Mouse (Mus musculus) G1E (cell line): ENCODE measurements around the gene Scyl1. TPM values are rescaled to one million over a fixed set of nuclear protein-coding genes. Genes with fewer than 3 reads are reported as not detected.
A peak's percentile ranks its signal among the peaks of the same experiment; 100 is the strongest.

Experiments used
- ATAC-seq: 2 replicates; pipeline ENCODE4 v1.8.0; 2016; ENCODE audit warnings: mild to moderate bottlenecking; ENCODE audit not compliant: insufficient number of reproducible peaks, poor library complexity, low FRiP score, severe bottlenecking; ENCODE audit errors: extremely low read depth
- DNase-seq: peaks from one replicate; pipeline ENCODE4 v3.0.0; 2012; ENCODE audit warnings: low spot score
- H3K27me3 ChIP-seq: 2 replicates; pipeline ENCODE4 v1.6.1; 2012; ENCODE audit warnings: mild to moderate bottlenecking, low read length, inconsistent platforms; ENCODE audit not compliant: insufficient read depth
- H3K36me3 ChIP-seq: replicated peaks from 2 replicates; pipeline ENCODE3; 2012; ENCODE audit warnings: mild to moderate bottlenecking, inconsistent platforms
- H3K4me1 ChIP-seq: 2 replicates; pipeline ENCODE4 v1.6.1; 2012; ENCODE audit warnings: low read depth, low read length, inconsistent platforms, mixed read lengths; ENCODE audit not compliant: insufficient read depth
- H3K4me3 ChIP-seq: 2 replicates; pipeline ENCODE4 v1.5.1; 2012; ENCODE audit warnings: low read depth, mild to moderate bottlenecking, inconsistent platforms, low read length, moderate library complexity, mixed read lengths
- H3K9me3 ChIP-seq: replicated peaks from 2 replicates; pipeline ENCODE4 v1.6.1; 2012; ENCODE audit warnings: inconsistent platforms
- CTCF ChIP-seq: IDR thresholded peaks from 2 replicates; pipeline ENCODE4 v1.5.1; 2012; ENCODE audit warnings: low read depth, low read length, inconsistent platforms, mixed read lengths
- GATA1 ChIP-seq: IDR thresholded peaks from 2 replicates; pipeline ENCODE4 v1.6.1; 2012; ENCODE audit warnings: borderline replicate concordance, low read length, inconsistent platforms, mixed read lengths
- GATA2 ChIP-seq: IDR thresholded peaks from 2 replicates; pipeline ENCODE4 v1.6.1; 2012; ENCODE audit warnings: low read depth, low read length, inconsistent platforms, borderline replicate concordance
- POLR2AphosphoS5 ChIP-seq: IDR thresholded peaks from 2 replicates; pipeline ENCODE4 v1.6.1; 2012; ENCODE audit warnings: low read depth, low read length, inconsistent platforms; ENCODE audit not compliant: insufficient replicate concordance
- TAL1 ChIP-seq: conservative IDR thresholded peaks from 2 replicates; pipeline ENCODE4 v1.6.1; 2012; ENCODE audit warnings: low read depth, low read length, inconsistent platforms, mixed read lengths
- polyA plus RNA-seq: library from polyadenylated mRNA; stranded (reverse); fragments of >175 nt; gene quantifications from 2 replicates; pipeline ENCODE4 v1.2.3, GENCODE M21; 2012
- total RNA-seq, 2 experiments: library from RNA; stranded (forward) in 1 of 2; stranded (reverse) in 1 of 2; fragments of 200-1000 nt in 1 of 2; fragments of >200 nt in 1 of 2; fragmentation: Nextera tagmentation in 1 of 2; gene quantifications; 2 replicates each; pipeline ENCODE4 v1.2.3; 2014 to 2017

Gene Scyl1
- total and polyA plus RNA-seq, 3 experiments: 27.7 to 65.6 (median 40.3) TPM

DNA sequence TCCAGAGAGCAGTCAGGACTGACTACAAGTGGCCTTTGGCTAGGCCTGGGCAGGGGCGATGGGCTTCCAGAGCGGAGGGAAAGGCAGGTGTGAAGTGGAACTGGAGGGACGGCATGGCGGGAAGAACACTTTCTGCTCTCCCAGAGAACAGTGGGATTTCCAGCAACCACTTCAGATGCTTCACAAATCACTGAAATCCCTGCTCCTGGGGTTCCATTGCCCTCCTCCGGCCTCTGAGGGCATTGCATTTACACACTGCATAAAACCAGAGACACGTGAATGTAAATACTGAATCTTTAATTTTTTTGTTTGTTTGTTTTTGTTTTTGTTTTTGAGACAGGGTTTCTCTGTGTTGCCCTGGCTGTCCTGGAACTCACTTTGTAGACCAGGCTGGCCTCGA is 9.0 kb upstream of the Scyl1 start:
- DNase-seq: no peak
- H3K36me3 ChIP-seq: no peaks in the 10 kb centered on the region
- H3K9me3 ChIP-seq: no peaks in the 10 kb centered on the region
- peaks cover 23% of the 10 kb centered on the region; the same call in 1 of the 2 replicates for H3K27me3 ChIP-seq
- no peak for TF ChIP-seq TAL1
- TF ChIP-seq GATA1: no peak
- TF ChIP-seq CTCF: no peak
- TF ChIP-seq POLR2AphosphoS5: no peak
- no peak for TF ChIP-seq GATA2
- peaks cover 13% of the 10 kb centered on the region; the same call in 1 of the 2 replicates for H3K4me1 ChIP-seq
- no peak for ATAC-seq
- H3K4me3 ChIP-seq: no peak overlapping the region

DNA sequence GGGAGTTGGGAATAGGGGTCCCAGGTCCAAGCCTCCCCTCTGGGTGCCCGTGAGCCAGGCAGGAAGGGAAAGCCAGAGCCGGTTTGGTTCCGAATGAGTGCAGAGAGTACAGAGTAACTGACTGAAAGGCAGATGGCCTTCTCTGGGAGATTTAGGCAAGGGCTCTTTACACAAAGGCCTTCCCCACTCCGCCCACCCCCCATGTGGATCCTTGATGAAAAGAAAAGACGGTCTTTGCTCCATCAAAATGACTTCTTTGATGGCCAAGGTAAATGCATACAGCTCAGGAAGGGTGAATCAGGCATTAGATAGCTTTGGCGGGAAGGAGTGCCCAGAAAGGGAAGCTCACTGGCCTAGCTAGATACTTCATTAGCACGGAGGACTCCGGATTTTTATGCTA is 7.1 kb upstream of the Scyl1 start:
- H3K9me3 ChIP-seq: no peaks in the 10 kb centered on the region
- H3K36me3 ChIP-seq: no peaks in the 10 kb centered on the region
- ATAC-seq (no peak), DNase-seq (no peak)
- no peak overlapping the region for H3K4me3 ChIP-seq
- H3K27me3 ChIP-seq: peaks cover 15% of the 10 kb centered on the region; the same call in 1 of the 2 replicates
- TF ChIP-seq GATA1 (no peak), POLR2AphosphoS5 (no peak), TAL1 (no peak), GATA2 (no peak)
- H3K4me1 ChIP-seq: peaks cover 10% of the 10 kb centered on the region; the same call in 1 of the 2 replicates

DNA sequence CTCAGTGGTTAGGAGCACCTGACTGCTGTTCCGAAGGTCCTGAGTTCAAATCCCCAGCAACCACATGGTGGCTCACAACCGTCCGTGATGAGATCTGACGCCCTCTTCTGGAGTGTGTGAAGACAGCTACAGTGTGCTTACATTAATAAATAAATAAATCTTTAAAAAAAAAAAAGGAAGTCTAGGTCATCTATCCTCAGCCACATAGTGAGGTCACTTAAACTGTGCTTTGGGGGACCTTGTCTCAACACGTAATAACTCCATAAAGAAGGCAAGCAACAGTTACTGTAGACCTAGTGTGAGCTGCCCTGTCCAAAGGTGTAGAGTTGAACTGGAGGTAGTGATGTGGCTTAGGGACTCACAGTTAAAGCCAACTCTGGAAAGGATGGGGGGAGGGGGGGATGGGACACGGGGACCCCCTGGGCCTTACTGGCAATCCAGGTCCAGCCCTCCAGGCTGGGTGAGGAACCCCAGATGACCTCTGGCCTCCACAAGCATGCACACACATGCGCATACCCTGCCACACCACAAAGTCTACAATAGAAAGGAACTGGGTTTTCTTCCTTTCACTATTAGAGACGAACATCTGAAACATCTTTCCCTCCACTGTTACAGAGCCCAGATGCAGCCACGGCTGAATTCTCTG is 6.3 kb upstream of the Scyl1 start:
- TF ChIP-seq CTCF (no peak), POLR2AphosphoS5 (no peak), GATA1 (no peak), TAL1 (no peak), GATA2 (no peak)
- Histone ChIP-seq H3K9me3 (no peaks in the 10 kb centered on the region), H3K4me1 (peaks cover 10% of the 10 kb centered on the region; the same call in 1 of the 2 replicates), H3K4me3 (no peak overlapping the region), H3K27me3 (peaks cover 15% of the 10 kb centered on the region; the same call in 1 of the 2 replicates), H3K36me3 (no peaks in the 10 kb centered on the region)
- ATAC-seq: no peak
- DNase-seq: no peak

DNA sequence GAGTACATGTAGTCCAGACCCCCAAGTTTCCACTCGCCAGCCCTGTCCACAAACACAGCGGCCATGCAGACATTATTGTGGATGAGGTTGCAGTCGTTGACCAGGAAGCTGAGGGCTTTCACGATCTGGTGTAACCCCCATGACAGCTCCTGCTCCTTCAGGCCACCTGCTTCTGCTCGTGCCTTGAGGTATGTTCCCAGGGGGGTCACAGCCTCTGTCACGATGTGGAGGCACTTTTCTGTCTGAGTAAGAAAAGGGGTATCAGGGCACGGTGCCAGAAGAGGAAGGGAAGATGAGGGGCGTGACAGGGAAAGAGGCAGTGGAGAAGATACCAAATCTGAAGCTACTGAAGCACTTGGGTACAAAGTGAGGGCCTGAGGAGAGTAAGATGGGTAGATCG is 908 bp downstream of the Scyl1 start:
- no peaks in the 10 kb centered on the region for H3K27me3 ChIP-seq
- DNase-seq (no peak), ATAC-seq (no peak)
- H3K9me3 ChIP-seq: no peaks in the 10 kb centered on the region
- H3K4me1 ChIP-seq: peaks cover 28% of the 10 kb centered on the region
- peak overlapping the region; percentile 90 for H3K4me3 ChIP-seq
- TF ChIP-seq CTCF: no peak
- no peak for TF ChIP-seq TAL1
- no peak for TF ChIP-seq GATA1
- no peak for TF ChIP-seq GATA2
- no peak for TF ChIP-seq POLR2AphosphoS5
- H3K36me3 ChIP-seq: peaks cover 51% of the 10 kb centered on the region

DNA sequence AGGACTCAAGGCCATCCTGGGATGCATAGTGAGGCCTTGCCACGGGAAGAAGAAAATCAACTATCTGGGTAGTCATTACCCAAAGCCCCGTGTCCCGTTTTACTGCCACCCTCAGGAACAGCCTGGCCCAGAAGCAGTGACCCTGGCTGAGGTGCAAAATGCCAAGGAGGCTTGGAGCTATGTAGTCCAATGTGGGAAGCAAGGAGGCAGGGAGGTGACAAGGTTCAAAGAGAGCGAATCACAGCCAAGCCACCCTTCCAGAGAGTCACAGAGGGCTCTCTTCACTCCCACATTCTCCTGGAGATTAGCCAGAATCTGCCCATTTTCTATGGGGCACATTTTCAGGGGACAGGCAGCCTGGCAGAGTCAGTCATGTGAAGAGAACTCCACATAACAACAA is 3.9 kb downstream of the Scyl1 start:
- H3K9me3 ChIP-seq: no peaks in the 10 kb centered on the region
- H3K27me3 ChIP-seq: no peaks in the 10 kb centered on the region
- peaks cover 28% of the 10 kb centered on the region for H3K4me1 ChIP-seq
- TF ChIP-seq GATA1 (no peak), POLR2AphosphoS5 (no peak), TAL1 (no peak), CTCF (no peak), GATA2 (no peak)
- no peak overlapping the region for H3K4me3 ChIP-seq
- no peak for DNase-seq
- peaks cover 80% of the 10 kb centered on the region for H3K36me3 ChIP-seq
- ATAC-seq: no peak

DNA sequence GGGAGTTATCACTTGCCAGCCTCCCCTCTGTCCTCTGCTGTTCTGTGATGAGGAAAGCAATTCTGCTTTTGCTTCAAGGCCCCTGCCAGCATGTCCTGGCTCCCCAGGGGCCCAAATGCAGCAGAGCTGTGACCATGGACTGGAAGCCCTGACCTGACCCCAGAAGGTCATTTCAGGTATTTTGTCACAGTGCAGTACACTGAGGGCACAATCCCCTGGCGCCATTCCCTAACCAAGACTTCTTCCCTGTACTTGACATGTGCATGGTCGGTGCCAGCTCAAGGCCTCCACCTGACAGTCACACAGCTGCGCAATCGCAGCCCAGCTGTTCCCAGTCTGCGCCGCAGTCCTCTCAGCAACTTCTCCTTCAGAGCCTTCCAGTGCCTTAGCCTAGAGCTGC is 8.1 kb downstream of the Scyl1 start:
- no peak for DNase-seq
- no peaks in the 10 kb centered on the region for H3K27me3 ChIP-seq
- TF ChIP-seq TAL1: no peak
- TF ChIP-seq GATA2: no peak
- H3K4me3 ChIP-seq: no peak overlapping the region
- no peak for ATAC-seq
- H3K36me3 ChIP-seq: peaks cover 99% of the 10 kb centered on the region
- 0 out of 2 replicates have a peak, but pooled peaks cover 3% of the 10 kb centered on the region for H3K4me1 ChIP-seq
- H3K9me3 ChIP-seq: no peaks in the 10 kb centered on the region
